Mouse (Mus musculus): ENCODE data around the gene Trim66.

The Trim66 gene

DNA sequence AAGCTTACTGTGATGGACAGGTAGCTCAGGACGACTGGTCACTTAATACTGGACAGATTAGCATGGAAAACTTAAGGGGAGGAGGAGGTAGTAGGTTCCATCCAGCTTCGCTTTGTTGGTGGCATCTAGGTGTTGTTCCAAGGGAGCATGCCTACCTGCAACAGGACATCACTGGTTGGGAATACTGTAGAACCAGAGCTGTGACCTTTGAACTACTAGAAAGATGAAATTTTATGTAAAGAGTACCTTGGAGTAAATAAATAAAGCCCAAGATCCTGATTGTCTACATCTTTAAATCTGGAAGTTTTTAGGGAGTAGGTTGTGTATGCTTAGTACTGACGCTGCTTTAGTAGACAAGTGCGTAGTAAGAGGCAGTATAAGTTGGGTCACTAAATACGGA is 14.2 kb upstream of the Trim66 start:
- no peak for DNase-seq (ENCODE audit: low spot score)

DNA sequence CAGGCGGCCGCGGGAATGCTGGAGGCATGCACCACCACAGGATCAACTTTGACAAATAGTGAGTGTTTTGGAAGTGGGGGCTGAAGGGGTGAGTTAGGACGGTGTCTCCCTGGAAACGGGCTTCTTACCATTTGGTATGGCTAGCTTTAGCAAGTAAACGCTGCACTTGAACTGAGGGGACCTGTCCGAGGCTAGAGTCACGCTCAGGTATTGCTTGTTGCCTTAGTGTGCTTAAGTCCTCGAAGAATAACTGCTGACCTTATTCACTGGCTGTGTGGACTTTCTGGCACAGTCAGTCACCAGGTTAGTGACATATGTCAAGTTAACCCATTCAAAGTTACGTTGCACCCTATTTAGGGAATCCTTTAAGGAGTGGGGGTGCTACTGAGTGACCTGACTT is 12.0 kb upstream of the Trim66 start:
- no peak for DNase-seq (ENCODE audit: low spot score)

DNA sequence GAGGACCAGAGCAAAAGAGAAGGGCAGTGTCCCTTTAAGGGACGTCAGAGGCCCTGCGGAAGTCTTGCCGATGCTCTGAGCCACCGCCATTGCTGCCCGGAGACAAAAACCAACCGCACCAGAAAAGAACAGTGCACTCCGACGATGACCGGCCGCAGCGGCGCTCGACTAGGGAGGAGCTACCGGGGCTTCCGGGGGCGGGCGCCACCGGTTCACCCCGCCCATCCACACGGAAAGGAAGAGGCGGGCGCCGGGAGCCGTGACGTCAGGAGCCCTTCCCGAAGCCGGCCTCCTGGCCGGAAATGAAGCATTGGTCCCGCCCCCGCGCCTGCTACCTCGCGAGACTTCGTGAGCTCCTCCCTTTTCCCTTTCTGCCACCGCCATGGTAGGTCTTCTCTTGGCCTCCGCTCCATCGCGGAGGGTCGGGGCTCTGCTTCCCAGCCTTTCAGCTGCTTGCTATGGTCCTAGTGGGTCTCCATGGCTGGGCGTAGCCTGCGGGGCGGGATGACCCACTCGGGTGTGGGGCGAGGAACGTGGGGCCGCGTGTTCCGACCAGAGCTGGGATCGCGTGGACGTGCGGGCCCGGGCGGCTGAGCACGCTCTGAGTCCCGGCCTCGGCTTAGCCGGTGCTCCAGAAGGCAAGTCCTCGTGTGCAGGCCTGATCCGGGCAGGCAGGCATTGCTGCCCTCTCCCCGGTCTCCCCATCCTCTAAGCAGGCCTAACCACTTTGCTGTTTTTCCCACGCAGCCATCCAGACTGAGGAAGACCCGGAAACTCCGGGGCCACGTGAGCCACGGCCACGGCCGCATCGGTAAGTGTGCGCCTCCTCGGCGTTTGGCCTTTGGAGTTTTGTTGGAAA is 11.1 kb upstream of the Trim66 start, which contains the start of gene Rpl27a:
Rpl27a (plus strand) TSS at position 310 of the 859 bp plus-strand sequence.
- DNase-seq (ENCODE audit: low spot score) = peak; percentile 98

DNA sequence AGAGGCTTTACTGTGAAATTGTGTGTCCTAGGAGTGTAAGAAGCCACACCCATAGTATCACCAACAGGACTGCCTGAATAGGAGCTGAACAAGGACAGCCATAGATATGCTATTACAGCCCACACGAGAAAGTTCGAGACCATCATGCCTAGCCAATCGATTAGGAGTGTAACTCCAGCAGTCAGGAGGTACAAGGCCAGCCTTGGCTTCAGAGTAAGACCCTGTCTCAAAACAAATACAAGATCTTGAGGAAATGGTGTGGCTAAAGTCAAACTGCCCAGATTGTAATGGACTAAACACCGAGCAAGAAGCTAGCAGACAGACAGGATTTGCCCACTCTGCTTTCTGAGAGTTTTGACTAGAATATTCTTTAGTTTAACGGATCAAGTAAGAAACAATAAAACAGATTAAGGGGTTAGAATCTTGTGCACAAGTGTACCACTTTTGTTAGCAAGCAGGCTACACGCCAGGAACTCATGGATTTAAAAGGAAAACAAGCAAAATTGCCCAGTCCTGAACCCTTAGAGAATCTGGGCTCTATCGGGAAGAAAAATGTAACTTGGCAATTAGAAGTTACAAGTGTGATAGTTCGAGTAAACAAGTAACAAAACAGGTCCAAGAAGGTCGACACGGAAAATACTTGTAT is 10.2 kb upstream of the Trim66 start:
- DNase-seq (ENCODE audit: low spot score) = no peak

DNA sequence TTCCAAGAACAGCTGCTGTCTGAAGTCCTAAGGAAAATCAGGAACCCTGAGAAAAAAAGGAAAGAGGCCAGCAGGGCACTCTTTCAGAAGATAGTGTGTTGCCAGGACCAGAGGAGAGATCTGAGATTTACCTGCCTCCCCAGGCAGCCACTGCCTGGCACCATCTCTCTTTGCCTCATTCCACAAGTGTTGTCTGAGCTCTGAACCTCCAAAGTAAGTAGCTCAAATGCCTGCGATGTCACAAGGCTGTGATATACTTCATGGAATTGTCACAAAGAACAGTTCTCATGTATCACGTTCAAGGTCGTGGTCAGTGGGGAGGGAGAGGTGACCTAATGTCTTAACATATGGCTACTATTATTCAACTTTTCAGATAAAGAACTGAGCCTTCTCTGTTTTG is 8.6 kb upstream of the Trim66 start:
- peak; percentile 45 for DNase-seq (ENCODE audit: low spot score)

DNA sequence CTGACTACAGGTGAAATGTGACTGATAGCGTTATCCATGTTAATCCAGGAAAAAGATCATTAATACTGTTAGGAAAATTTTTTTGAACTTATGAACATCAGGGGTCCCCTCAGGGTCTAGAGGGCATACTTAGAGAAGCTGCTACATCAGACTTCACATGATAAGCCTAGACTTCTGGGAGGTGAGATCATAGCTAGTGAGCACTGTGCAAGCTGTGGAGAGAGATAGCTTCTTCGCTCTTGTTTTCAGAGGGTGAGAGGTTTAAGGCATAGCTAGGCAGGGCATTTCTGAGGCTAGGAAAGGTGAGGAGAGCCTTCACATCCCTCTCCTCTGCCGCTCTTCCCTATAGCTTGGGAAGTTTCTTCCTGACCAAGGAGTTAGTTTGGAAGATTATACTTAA is 3.9 kb upstream of the Trim66 start:
- no peak for DNase-seq (ENCODE audit: low spot score)

DNA sequence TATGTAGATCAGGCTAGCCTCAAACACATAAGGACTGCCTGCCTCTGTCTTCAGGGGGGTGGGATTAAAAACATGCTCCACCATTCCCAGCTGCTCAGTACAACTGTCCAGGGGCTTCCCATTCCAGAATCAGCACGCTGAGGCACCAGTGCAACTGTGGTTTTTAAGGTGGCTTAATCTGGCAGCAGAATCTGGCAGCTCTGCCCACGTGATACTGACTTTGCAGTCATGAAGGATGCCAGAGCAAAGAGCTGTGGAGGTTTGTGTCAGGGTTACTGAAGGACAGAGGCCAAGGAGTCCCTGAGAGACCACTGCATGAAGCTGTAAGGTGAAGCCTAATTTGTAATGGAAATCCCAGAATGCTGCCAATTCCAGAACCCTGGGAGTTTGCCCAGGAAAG is 2.9 kb upstream of the Trim66 start:
- no peak for DNase-seq (ENCODE audit: low spot score)

DNA sequence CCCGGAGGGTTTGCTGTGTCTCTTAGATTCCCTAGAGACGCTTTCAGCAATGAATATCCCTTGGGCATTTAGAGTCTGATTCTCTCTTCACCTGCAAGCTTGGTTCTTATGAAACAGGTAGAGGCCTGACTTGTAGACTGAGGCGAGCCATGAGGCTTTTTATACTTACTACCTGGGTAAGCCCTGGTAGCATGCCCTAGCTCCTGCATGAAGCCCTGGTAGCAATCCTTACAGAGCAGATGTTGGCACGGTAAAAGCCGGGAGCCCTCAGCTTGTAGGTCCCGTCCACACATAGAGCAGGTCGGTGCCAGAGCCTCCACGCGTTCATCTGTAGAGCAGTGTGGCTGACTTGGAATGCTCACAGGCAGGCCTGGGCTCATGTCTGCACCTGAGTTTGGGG is 362 bp downstream of the Trim66 start:
- DNase-seq (ENCODE audit: low spot score) = no peak

DNA sequence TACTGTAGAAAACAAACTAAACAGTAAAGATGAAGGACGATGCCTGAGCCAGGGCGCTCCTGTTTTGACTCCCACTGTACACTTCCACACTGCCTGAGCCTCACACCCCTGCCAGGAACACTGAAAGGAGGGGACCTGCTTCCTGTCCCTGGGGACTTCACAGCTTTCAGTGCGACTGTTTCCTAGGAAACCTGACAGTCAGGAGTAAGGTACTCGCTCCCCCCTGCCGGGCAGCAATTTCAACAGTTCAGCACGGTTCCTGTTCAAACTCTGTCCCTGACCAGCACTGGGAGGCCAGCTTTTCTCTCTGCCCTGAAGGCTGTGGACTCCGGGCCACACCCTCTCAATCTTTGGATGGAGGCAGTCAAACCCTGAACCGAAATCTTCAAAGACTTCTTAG is 815 bp downstream of the Trim66 start:
- DNase-seq (ENCODE audit: low spot score) = no peak

DNA sequence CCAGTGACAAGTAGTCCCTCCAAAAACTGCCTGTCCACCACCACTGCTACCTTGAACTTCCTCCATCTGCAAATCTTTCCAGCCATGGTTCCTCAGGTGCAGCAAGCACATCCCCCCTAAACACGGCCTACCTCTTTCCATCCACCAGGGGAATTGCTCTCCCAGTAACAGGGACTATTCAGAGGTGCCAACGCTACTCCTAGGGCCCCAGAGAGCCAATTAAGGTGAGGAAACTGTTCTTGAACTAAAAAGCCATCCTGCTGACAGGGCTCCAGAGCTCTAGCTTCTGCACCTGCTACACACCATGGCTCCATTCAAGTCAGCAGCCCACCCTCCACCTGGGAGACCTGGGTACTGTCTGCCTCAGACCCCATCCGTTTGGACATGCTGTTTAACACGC is 10.4 kb downstream of the Trim66 start:
- DNase-seq (ENCODE audit: low spot score) = no peak

DNA sequence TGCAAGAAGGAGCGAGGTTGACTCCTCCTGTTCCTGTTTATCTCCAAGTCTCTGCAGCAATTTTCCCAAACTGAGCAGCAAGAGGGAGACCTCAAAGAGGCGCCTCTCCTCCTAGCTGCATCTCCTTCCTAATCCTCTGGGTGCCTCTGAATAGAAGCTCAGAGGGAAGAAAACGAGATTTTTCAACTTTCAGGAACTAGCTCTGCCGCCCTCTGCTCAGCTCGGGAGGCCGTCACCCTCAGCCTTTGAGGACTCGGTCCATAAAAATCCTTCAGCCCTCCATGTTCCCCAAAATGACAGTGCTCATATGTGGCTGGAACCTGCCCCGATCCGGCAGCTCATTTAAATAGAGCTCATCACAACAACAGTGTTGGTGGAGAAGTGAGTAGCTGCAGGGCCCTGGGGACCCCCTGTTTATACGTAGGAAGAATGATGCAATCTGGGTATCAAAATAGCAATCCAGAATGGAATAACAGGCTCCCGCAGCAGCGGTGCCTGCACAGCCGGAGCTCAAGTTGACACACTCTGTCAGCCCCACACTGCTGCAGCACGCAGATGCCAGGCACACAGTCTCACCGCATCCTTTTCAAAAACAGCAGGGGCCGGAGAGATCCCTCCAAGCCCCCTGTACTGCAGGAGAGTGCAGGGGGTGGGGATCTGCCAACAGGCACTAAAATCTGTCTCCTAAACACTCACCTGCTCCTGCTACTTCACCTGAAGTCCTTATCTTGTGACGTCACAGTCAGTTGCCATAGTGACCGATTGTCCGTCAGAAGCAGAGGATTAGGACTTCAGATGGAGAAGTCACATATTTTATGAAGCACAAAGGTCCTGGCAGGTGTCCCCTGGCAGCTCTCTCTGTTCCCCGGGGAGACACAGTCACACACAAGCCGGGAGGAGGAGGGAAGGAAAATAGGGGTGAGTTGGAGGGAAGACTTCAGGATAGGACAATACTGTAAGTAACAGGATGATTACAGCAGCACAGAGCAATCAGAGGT is 14.3 kb downstream of the Trim66 start:
- DNase-seq (ENCODE audit: low spot score) = no peak

DNA sequence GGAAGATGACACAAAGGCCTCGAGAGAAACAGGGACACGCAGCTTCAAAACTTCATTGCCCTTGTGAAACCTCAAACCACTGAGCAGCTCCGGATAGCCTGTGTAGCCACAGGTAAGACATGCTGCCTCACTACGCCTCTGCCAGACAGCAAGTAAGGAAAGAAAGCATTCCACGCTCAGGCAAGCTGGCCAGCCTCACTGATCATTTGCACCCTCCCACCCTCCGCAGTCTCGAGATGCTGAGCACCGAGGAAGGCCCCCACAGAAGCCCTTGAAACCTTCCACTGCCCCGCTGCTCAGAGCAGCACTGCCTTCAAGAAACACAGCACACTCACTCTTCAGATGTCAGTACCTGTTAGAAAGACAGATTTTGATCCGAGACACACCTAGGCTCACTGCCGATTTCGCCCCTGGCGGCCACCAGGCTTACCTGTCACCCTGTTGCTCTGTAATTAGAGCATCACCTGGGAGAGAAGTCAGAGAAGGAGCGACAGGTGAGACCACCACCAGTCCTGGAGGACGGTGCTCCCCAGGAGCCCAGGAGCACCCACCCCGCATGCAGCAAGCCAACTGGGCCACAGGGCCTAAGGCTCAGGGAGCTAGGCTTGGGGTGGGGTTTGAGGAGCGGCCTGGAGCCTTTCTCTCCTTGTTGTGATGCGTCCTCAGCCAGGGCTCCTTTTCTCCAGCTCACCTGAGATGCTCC is 15.2 kb downstream of the Trim66 start:
- no peak for DNase-seq (ENCODE audit: low spot score)

DNA sequence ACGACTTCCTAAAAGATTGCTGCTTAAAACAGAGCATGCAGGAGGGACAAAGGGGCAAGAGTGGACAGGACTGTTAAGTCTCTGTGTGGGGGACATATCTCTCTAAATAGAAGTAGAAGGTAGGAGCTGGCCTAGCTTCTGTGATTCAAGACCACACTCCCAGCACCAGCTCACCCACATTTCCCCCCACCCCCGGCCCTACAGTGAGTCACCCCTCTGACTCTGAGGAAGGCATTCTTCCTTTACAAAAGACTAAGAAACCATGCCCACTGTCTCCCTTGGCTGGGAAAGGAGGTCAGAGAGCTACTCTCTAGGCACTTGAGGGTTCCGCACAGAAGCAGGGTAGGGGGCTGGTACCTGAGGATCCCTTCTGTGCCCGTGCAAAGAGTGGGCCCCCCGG is 23.7 kb downstream of the Trim66 start:
- DNase-seq (ENCODE audit: low spot score) = no peak

DNA sequence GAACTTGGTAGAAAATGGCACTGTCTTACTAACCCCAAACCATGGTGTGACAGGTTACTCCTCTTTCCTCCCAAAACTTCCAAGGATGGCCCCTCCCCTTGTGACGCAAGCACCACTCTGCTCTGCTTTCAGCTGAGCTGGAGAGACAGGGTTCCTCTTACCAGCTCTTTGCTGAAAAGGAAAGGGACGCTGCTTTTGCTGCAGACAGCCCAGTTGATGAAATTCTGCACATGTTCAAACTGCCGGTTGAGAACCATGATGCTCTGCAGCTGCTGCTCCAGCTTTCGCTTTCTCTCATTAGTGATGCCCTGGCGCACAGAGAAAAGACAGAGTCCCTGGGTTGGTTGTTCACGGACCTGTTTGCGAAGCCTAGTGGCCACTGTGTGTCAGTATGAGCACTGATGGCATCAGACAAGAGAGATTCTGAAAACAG is 27.2 kb downstream of the Trim66 start:
- no peak for DNase-seq (ENCODE audit: low spot score)

DNA sequence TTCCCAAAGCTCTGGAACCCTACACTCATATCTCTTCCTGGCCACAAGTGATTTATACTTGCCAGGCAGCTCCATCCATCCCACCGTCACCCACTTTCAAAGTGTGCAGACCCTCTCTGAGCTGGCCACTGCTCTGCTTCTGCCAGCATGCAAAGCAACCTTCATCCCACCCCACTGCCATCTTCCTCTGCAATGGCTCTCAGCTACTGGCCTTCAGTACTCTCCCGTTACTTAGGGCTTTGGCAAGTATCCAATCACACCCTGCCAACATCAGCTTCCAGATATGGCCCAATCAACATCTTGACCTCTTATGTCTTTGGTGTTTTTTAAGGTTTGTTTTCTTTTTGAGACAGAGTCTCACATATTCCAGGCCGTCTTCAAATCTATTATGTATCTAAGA is 30.0 kb downstream of the Trim66 start:
- no peak for DNase-seq (ENCODE audit: low spot score)

DNA sequence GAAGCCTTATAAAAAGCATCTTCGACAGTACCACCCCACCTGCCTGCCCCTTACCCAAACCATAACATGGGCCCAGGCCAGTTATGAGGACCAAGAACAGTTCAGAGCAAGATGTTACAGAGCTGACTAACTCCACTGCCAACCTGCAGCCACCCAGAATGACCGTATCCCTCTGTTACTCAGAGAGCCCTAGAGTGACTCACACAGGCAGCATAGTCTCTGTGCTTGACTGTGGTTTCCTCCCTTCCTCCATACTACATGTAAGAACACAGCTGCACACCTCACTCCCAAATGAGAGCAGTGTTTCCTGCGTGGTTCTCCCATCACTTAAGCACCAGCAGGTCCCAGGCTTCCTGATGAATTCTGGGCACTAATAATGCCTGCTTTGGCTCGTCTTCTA is 37.2 kb downstream of the Trim66 start:
- no peak for DNase-seq (ENCODE audit: low spot score)

DNA sequence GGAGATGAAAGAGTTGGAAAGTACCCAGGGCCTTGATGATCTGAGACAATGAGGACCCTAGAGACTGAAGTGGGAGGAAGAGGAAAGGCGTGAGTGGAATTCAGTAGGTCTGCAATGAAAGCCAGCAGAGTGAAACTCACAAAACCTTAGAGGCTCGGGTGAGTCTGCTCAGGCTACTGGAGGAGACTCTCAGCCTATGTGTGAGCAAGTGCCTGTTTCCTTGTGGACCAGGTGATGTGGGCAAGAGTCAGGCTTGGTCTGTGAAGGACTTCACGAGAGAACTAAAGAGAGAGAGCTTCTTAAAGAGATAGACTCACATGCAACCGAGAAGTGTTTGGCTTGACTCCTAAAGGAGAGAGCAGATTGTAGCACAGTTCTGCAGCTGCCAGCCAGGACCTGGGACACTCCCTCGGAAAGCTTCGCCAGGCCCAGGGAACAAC is 39.7 kb downstream of the Trim66 start:
- DNase-seq (ENCODE audit: low spot score) = no peak

DNA sequence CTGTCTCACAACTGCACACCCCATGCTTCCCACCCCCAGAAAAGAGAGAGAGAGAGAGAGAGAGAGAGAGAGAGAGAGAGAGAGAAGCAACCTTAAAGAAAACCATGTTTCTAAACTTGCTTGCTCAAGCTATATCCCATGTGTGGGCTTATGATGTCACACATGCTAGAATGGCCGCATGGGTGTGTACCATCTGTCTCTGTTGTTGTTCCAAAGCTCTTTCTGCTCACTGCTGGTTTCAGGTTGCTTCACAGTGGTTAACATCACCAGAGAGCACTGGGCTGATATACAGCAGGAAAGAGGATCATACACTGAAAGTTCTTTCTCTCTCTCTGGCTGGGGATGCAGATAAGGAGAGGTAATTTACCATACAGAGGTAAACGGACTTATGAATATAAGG is 40.3 kb downstream of the Trim66 start:
- DNase-seq (ENCODE audit: low spot score) = no peak

DNA sequence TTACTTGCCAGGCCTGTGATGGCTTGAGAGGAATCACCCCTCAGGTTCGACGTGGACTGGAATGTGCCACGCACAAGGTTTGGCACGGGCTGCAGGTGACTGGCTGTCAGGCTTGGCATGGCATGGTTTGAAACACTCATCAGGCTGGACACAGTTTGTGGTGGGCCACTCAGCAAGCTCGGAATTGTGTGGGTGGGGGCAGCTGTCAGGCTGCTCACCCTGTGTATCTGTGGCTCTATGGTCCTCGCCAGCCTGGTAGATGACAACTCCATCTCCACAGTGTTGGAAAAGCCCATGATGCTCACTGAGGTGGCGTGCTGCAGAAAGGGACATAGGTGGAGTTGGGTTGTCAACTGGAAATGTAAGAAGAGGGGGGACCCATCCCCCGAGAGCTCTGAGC is 47.2 kb downstream of the Trim66 start:
- no peak for DNase-seq (ENCODE audit: low spot score)

DNA sequence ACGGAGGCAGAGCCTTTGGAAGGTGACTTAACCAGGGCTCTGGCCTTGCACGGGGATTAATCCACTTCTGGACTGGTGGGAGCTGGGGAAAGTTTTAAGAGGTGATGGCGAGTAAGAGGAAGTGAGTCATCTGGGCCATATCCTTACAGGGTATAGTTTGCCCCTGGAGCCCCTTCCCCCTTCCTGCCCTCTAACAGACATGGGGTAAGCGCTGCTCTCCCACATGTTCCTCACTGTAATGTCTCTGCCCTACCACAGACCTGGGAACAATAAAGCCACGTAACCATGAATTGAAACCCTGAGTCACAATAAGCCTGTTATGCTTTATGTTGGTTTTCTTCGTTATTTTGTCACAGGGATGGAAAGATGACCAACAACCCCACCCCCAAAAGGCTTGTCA is 51.4 kb downstream of the Trim66 start:
- no peak for DNase-seq (ENCODE audit: low spot score)

DNA sequence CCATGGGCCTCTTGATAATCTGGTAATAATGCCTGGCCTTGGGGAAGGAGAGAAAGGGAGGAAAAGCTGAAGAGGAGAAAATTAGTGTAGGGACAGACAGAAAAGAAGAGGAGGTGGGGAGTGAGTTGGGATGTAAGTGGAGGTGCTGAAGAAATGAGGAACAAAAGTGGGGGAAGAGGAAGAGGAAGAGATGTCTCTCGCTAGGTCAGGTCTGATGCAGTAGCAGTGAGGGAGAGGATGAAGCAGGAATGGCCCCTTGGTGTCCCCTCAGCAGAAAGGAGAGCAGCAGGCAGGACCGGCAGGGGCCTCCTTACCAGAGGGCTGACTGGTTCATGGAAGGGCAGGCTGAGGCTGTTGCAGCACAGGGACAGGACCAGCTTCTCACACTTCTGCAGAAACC is 52.2 kb downstream of the Trim66 start:
- DNase-seq (ENCODE audit: low spot score) = no peak

DNA sequence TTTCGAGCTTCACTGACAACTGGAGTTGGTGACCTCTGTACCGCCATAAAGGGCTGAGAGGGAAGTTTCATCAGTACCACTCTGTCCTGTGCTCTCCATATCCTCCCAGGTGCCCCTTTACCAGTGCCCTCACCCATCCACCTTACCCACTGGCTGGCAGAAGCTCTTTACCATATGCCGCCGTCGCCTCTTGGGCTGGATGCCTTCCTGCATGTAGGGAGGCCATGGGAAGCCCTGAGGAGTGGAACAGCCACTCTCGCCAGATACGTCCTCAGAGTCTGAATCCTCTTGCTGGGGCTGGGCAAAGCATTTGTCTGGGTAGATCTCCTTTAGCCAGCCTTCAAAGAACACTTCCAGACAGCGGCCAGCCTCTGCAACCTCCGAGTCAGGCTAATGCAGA is 53.1 kb downstream of the Trim66 start:
- no peak for DNase-seq (ENCODE audit: low spot score)
